Mouse (Mus musculus): Measurements from ENCODE around the gene Klrg2. TPM values are rescaled to one million over a fixed set of nuclear protein-coding genes. Genes with fewer than 3 reads are reported as not detected.
"Not testable (repeated sequence)": the region's sequence is repeated elsewhere in the genome, so short reads cannot be mapped to it uniquely, and the experiment has no call there.

The Klrg2 gene
- polyA plus RNA-seq, 1 experiment from 2014 or later, result 0.26 TPM

DNA sequence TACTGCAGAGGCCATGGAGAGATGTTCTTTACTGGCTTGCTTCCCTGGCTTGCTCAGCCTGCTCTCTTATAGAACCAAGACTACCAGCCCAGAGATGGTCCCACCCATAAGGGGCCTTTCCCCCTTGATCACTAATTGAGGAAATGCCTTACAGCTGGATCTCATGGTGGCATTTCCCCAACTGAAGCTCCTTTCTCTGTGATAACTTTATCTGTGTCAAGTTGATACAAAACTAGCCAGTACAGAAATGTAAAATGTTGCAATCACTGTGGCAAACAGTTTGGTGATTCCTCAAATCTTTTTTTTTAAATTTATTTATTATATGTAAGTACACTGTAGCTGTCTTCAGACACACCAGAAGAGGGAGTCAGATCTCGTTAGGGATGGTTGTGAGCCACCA lies 33.4 kb upstream of the Klrg2 start:
- not testable (repeated sequence) for H3K27me3 ChIP-seq (ENCODE audit: control insufficient read depth, insufficient read depth, low read length); H3K4me3 ChIP-seq (ENCODE audit: control insufficient read depth in 1 of 2, insufficient read depth in 1 of 2, low read depth in 1 of 2, low read length in 2 of 2); H3K4me2 ChIP-seq (ENCODE audit: low read length); H3K9ac ChIP-seq (ENCODE audit: low read length); H3K36me3 ChIP-seq (ENCODE audit: control insufficient read depth, insufficient read depth, low read length); H3K9me3 ChIP-seq (ENCODE audit: control insufficient read depth, low read length); H3K27ac ChIP-seq (replicated peaks in 1 of 2; ENCODE audit: control insufficient read depth in 1 of 2, insufficient read depth in 1 of 2, low read depth in 2 of 2, low read length in 2 of 2); H3K4me1 ChIP-seq (ENCODE audit: control insufficient read depth in 2 of 2, insufficient read depth in 2 of 2, low read length in 2 of 2); ATAC-seq (ENCODE audit: insufficient number of reproducible peaks, insufficient read depth, low FRiP score, low read depth)
- 67% methylated on average over 1 of the region's 1 CpGs for WGBS

DNA sequence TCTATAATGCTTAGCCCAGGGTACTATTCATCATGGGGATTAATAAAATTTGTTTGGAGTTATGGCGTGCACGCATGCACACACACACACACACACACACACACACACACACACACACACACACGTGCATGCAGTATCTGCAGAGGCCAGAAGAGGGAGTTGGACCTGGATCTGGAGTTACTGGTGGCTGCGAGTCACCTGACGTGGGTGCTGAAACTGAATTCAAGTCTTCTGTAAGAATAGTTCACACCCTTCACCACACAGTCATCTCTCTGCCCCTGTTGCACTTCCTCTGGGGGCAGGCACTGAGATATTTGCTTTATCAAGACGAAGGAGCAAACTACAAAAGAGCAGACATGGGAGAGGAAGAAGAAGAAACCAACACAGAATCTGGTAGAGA lies 32.5 kb upstream of the Klrg2 start:
- H3K4me2 ChIP-seq (ENCODE audit: low read length), result no peak overlapping the region
- H3K27ac ChIP-seq (replicated peaks in 1 of 2; ENCODE audit: control insufficient read depth in 1 of 2, insufficient read depth in 1 of 2, low read depth in 2 of 2, low read length in 2 of 2), result no peak overlapping the region
- no peaks in the 10 kb centered on the region for H3K36me3 ChIP-seq (ENCODE audit: control insufficient read depth, insufficient read depth, low read length)
- H3K9me3 ChIP-seq (ENCODE audit: control insufficient read depth, low read length), result no peaks in the 10 kb centered on the region
- WGBS, result 56% methylated on average over 6 of the region's 6 CpGs
- no peak overlapping the region for H3K4me3 ChIP-seq (ENCODE audit: control insufficient read depth in 1 of 2, insufficient read depth in 1 of 2, low read depth in 1 of 2, low read length in 2 of 2)
- H3K27me3 ChIP-seq (ENCODE audit: control insufficient read depth, insufficient read depth, low read length), result peaks cover 10% of the 10 kb centered on the region
- peaks cover 0 to 2% of the 10 kb centered on the region in 2 experiments; a peak in 1 of 4 replicates for H3K4me1 ChIP-seq (ENCODE audit: control insufficient read depth in 2 of 2, insufficient read depth in 2 of 2, low read length in 2 of 2)
- ATAC-seq (ENCODE audit: insufficient number of reproducible peaks, insufficient read depth, low FRiP score, low read depth), result no peak
- H3K9ac ChIP-seq (ENCODE audit: low read length), result no peak overlapping the region

DNA sequence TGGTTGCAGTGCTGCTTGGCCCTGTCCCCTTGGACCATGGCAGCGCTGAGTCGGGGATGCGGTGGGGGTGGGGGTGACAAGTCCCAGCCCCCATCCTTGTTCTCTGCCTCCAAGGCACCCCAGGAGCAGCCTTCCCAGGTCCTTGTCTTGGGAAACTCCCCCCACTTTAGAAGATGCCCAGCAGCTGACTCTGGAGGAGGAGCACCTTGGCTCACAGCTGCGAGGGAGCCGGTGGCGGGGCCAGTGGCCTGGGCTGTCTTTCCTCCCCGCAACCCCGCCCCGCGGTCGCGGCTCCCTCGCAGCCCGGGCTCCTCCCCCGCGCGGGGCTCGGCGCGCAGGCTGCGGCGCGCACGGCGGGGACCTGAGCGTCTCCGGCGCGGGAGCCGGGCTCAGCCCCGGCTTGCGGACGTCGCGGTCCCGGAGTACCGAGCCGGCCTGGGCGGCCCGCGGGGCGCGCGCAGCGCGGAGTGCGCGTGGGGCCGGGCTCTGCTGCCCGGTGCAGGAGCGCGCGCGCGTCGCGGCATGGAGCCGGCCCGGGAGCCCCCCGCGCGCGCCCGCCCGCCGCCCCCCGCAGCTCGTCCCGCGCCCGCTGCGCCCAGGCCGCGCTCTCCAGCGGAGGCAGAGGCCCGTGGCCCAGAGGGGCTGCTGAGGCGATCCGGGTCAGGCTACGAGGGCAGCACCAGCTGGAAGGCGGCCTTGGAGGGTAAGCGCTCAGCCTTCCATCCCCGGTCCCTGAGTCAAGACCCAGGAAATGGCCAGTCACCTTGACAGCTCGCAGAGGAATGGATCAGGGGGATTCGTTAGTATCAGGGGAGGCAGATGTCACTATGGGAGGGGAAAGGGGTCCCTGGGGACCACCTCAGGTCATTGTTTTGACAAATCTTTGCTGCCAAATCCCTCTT lies 25.9 kb upstream of the Klrg2 start, which contains the start of gene Clec2l:
Clec2l (plus strand) TSS at position 356 of the 902 bp plus-strand sequence.
- peak within 1 kb of the TSS; percentile 95 for H3K4me2 ChIP-seq (ENCODE audit: low read length)
- peak; percentile 19; the same call in 1 of the 2 replicates for ATAC-seq (ENCODE audit: insufficient number of reproducible peaks, insufficient read depth, low FRiP score, low read depth)
- peaks cover 4% of the 10 kb centered on the region in 2 experiments; a peak in 2 of 4 replicates for H3K4me1 ChIP-seq (ENCODE audit: control insufficient read depth in 2 of 2, insufficient read depth in 2 of 2, low read length in 2 of 2)
- no peak within 1 kb of the TSS for H3K27ac ChIP-seq (replicated peaks in 1 of 2; ENCODE audit: control insufficient read depth in 1 of 2, insufficient read depth in 1 of 2, low read depth in 2 of 2, low read length in 2 of 2)
- H3K36me3 ChIP-seq (ENCODE audit: control insufficient read depth, insufficient read depth, low read length), result no peaks in the 10 kb centered on the region
- WGBS, result under 1% methylated on average over 53 of the region's 84 CpGs
- H3K9ac ChIP-seq (ENCODE audit: low read length), result peak within 1 kb of the TSS; percentile 72
- peak within 1 kb of the TSS; percentile 54 to 59 for H3K4me3 ChIP-seq (ENCODE audit: control insufficient read depth in 1 of 2, insufficient read depth in 1 of 2, low read depth in 1 of 2, low read length in 2 of 2)
- H3K9me3 ChIP-seq (ENCODE audit: control insufficient read depth, low read length), result no peaks in the 10 kb centered on the region
- H3K27me3 ChIP-seq (ENCODE audit: control insufficient read depth, insufficient read depth, low read length), result peaks cover 39% of the 10 kb centered on the region

DNA sequence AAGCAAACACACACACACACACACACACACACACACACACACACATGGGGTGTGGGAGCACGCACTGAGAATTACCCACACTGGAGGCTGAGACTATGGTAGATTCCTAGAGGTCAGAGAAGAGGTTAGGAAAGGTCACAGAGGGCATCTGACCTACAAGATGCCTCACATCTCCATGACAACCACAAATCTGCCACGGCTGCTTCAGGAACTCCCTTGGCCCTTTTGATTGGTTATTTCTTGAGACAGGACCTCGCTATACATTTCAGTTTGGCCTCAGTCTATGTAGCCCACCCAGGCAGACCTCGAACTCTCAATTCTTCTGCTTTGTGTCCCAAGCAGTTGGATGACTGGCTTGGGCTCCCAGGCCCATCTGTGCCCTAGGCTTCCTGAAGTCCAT lies 24.6 kb upstream of the Klrg2 start:
- Histone ChIP-seq H3K27me3 (ENCODE audit: control insufficient read depth, insufficient read depth, low read length) (peaks cover 39% of the 10 kb centered on the region), H3K27ac (replicated peaks in 1 of 2; ENCODE audit: control insufficient read depth in 1 of 2, insufficient read depth in 1 of 2, low read depth in 2 of 2, low read length in 2 of 2) (no peak overlapping the region), H3K4me2 (ENCODE audit: low read length) (no peak overlapping the region), H3K4me3 (ENCODE audit: control insufficient read depth in 1 of 2, insufficient read depth in 1 of 2, low read depth in 1 of 2, low read length in 2 of 2) (no peak overlapping the region), H3K4me1 (ENCODE audit: control insufficient read depth in 2 of 2, insufficient read depth in 2 of 2, low read length in 2 of 2) (peaks cover 4% of the 10 kb centered on the region in 2 experiments; a peak in 2 of 4 replicates), H3K36me3 (ENCODE audit: control insufficient read depth, insufficient read depth, low read length) (no peaks in the 10 kb centered on the region), H3K9ac (ENCODE audit: low read length) (no peak overlapping the region), H3K9me3 (ENCODE audit: control insufficient read depth, low read length) (no peaks in the 10 kb centered on the region)
- ATAC-seq (ENCODE audit: insufficient number of reproducible peaks, insufficient read depth, low FRiP score, low read depth), result no peak
- WGBS, result 77% methylated on average over 4 of the region's 4 CpGs

DNA sequence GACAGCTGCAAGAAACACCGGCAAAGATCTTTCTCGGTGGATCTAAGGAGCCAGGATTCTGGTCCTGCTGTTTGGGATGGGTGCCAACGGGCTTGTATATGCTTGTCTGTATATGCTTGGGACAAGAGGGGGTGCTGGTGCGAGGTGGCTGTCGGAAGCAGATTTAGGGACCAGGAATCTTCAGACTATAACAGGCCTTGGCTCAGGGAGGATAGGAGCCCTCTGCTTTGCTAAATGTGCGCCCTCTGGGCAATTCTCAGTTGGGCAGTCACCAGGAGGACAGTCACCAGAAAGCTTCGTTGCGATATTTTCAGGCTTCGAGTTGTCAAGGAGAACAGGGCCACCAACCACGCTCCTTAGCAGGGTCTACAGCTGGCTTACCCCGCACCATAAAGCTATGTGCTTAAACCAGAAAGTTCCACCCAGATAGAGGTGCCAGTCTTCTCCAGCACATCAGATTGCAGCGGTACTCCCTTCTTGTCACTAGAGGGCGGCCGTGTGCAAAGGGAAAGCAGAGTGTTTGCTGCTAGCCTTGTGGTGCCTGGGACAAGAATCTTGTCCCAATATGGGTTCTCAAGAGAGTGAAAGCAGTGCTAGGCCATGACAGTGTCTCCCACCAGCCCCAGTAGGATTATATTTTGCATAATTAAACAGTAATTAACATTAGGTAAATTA lies 13.4 kb upstream of the Klrg2 start:
- no peaks in the 10 kb centered on the region for H3K27me3 ChIP-seq (ENCODE audit: control insufficient read depth, insufficient read depth, low read length)
- ATAC-seq (ENCODE audit: insufficient number of reproducible peaks, insufficient read depth, low FRiP score, low read depth), result no peak
- H3K9ac ChIP-seq (ENCODE audit: low read length), result no peak overlapping the region
- no peaks in the 10 kb centered on the region for H3K36me3 ChIP-seq (ENCODE audit: control insufficient read depth, insufficient read depth, low read length)
- no peaks in the 10 kb centered on the region for H3K9me3 ChIP-seq (ENCODE audit: control insufficient read depth, low read length)
- 35% methylated on average over 14 of the region's 14 CpGs for WGBS
- H3K4me1 ChIP-seq (ENCODE audit: control insufficient read depth in 2 of 2, insufficient read depth in 2 of 2, low read length in 2 of 2), result no peaks in the 10 kb centered on the region
- no peak overlapping the region for H3K27ac ChIP-seq (replicated peaks in 1 of 2; ENCODE audit: control insufficient read depth in 1 of 2, insufficient read depth in 1 of 2, low read depth in 2 of 2, low read length in 2 of 2)
- H3K4me3 ChIP-seq (ENCODE audit: control insufficient read depth in 1 of 2, insufficient read depth in 1 of 2, low read depth in 1 of 2, low read length in 2 of 2), result no peak overlapping the region
- no peak overlapping the region for H3K4me2 ChIP-seq (ENCODE audit: low read length)

DNA sequence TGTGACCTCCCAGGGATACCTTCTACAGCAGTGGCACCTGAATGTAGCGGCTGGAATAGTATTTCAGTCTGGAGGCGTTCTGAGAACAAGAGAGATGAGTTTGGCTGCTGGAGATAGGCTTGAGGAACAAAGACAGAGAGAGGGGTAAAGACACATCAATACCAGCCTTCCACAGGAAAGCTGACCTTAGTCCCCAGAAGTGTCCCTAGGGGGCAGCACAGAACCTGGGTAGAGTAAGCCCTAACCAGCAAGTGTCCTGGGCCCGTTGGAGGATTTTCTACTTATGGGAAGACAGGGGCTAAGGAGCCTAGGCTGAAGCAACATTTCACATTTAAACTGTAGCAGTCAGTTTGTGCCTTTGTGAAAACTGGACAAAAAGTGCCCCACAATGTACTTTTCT lies 12.5 kb upstream of the Klrg2 start:
- no peaks in the 10 kb centered on the region for H3K9me3 ChIP-seq (ENCODE audit: control insufficient read depth, low read length)
- no peaks in the 10 kb centered on the region for H3K4me1 ChIP-seq (ENCODE audit: control insufficient read depth in 2 of 2, insufficient read depth in 2 of 2, low read length in 2 of 2)
- no peaks in the 10 kb centered on the region for H3K27me3 ChIP-seq (ENCODE audit: control insufficient read depth, insufficient read depth, low read length)
- no peak overlapping the region for H3K4me3 ChIP-seq (ENCODE audit: control insufficient read depth in 1 of 2, insufficient read depth in 1 of 2, low read depth in 1 of 2, low read length in 2 of 2)
- H3K9ac ChIP-seq (ENCODE audit: low read length), result no peak overlapping the region
- H3K4me2 ChIP-seq (ENCODE audit: low read length), result no peak overlapping the region
- ATAC-seq (ENCODE audit: insufficient number of reproducible peaks, insufficient read depth, low FRiP score, low read depth), result no peak
- 70% methylated on average over 3 of the region's 3 CpGs for WGBS
- no peak overlapping the region for H3K27ac ChIP-seq (replicated peaks in 1 of 2; ENCODE audit: control insufficient read depth in 1 of 2, insufficient read depth in 1 of 2, low read depth in 2 of 2, low read length in 2 of 2)
- H3K36me3 ChIP-seq (ENCODE audit: control insufficient read depth, insufficient read depth, low read length), result no peaks in the 10 kb centered on the region

GRCm38 (mm10) chr6:38643039-38643438 lies 6.0 kb upstream of the Klrg2 start:
- no peak for ATAC-seq (ENCODE audit: insufficient number of reproducible peaks, insufficient read depth, low FRiP score, low read depth)
- Histone ChIP-seq H3K27ac (replicated peaks in 1 of 2; ENCODE audit: control insufficient read depth in 1 of 2, insufficient read depth in 1 of 2, low read depth in 2 of 2, low read length in 2 of 2) (no peak overlapping the region), H3K4me2 (ENCODE audit: low read length) (no peak overlapping the region), H3K27me3 (ENCODE audit: control insufficient read depth, insufficient read depth, low read length) (peaks cover 41% of the 10 kb centered on the region), H3K4me3 (ENCODE audit: control insufficient read depth in 1 of 2, insufficient read depth in 1 of 2, low read depth in 1 of 2, low read length in 2 of 2) (no peak overlapping the region), H3K4me1 (ENCODE audit: control insufficient read depth in 2 of 2, insufficient read depth in 2 of 2, low read length in 2 of 2) (peaks cover 2 to 9% of the 10 kb centered on the region in 2 experiments; a peak in 2 of 4 replicates), H3K9ac (ENCODE audit: low read length) (no peak overlapping the region), H3K36me3 (ENCODE audit: control insufficient read depth, insufficient read depth, low read length) (no peaks in the 10 kb centered on the region), H3K9me3 (ENCODE audit: control insufficient read depth, low read length) (no peaks in the 10 kb centered on the region)
- 67% methylated on average over 3 of the region's 3 CpGs for WGBS

All from heart, embryonic 14.5 days (tissue).